Mouse (Mus musculus) G1E (cell line): ENCODE results near the gene Ccdc181.

Source experiments
- CTCF ChIP-seq: IDR thresholded peaks from 2 replicates; pipeline ENCODE4 v1.5.1; 2012; ENCODE audit warnings: low read depth, low read length, inconsistent platforms, mixed read lengths
- GATA1 ChIP-seq: IDR thresholded peaks from 2 replicates; pipeline ENCODE4 v1.6.1; 2012; ENCODE audit warnings: borderline replicate concordance, low read length, inconsistent platforms, mixed read lengths
- TAL1 ChIP-seq: conservative IDR thresholded peaks from 2 replicates; pipeline ENCODE4 v1.6.1; 2012; ENCODE audit warnings: low read depth, low read length, inconsistent platforms, mixed read lengths

DNA sequence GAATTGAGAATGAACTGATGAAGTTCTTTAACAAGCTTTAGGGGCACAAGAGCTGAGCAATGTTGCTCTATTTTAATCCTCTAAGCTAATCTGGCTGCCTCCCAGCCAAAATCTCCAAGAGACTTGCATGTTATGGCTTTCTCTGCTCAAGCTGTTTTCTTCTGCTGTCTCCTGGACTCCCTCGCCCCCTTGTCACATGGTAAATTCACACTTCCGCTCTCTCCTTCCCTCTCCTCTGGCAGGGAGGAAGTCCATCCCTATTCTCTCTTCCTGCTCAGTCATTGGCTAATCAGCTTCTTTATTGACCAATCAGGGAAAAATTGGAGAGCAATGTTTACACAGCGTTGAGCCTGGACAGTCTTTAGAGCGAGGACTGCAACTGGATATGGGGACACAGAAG, 60.5 kb downstream of the Ccdc181 start:
- TF ChIP-seq TAL1, result no peak
- TF ChIP-seq CTCF, result no peak
- TF ChIP-seq GATA1, result no peak
